Mouse (Mus musculus) spleen, adult 2 months (tissue): Measurements from ENCODE around the gene Dhdh.

Experiments used
- CTCF ChIP-seq: fragments of 200-500 bp; IDR thresholded peaks from 2 replicates; pipeline ENCODE4 v1.5.1; 2011; ENCODE audit warnings: mild to moderate bottlenecking, inconsistent platforms; ENCODE audit not compliant: insufficient read depth, insufficient read length, insufficient replicate concordance; ENCODE audit errors: extremely low read depth
- POLR2A ChIP-seq: fragments of 200-500 bp; IDR thresholded peaks from 2 replicates; pipeline ENCODE4 v1.6.1; 2011; ENCODE audit warnings: low read depth, low read length, inconsistent platforms

GRCm38 (mm10) chr7:45486158-45486557 is 2.4 kb downstream of the Dhdh start:
- no peak for TF ChIP-seq CTCF
- TF ChIP-seq POLR2A = no peak
